Mouse (Mus musculus): ENCODE results near the gene Dctd. TPM values are rescaled to one million over a fixed set of nuclear protein-coding genes. Genes with fewer than 3 reads are reported as not detected.

Dctd gene
- polyA plus RNA-seq, 1 experiment from 2014 or later, result 41.1 TPM

DNA sequence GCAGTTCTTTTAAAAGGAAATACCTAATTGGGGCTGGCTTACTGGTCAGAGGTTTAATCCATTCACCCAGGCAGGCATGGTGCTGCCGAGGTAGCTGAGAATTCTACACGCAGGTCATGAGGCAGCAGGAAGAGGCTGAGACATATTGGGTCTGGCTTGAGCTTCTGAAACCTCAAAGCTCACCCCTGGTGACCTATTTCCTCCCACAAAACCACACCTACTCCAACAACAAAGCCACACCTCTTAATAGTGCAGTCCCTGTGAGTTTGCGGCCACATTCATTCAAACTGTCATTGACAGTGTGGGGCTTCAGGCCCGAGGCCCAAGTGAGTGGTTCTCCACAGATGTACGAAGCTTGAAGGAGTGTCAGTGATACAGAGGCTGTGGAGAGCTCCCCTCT lies 34.4 kb downstream of the Dctd start:
- WGBS, result 82% methylated on average over 5 of the region's 5 CpGs
- Histone ChIP-seq H3K4me1 (replicated peaks; ENCODE audit: control insufficient read depth, insufficient read depth, low read length) (no peaks in the 10 kb centered on the region), H3K36me3 (ENCODE audit: control insufficient read depth, insufficient read depth, low read length) (peaks cover 21% of the 10 kb centered on the region; the same call in 1 of the 2 replicates), H3K4me3 (ENCODE audit: low read depth, low read length) (no peak overlapping the region), H3K9me3 (ENCODE audit: control insufficient read depth, low read length) (no peaks in the 10 kb centered on the region), H3K4me2 (no peak overlapping the region), H3K9ac (ENCODE audit: low read depth, low read length) (no peak overlapping the region), H3K27ac (ENCODE audit: low read depth, low read length) (no peak overlapping the region), H3K27me3 (replicated peaks; ENCODE audit: control insufficient read depth, insufficient read depth, low read length) (no peaks in the 10 kb centered on the region)
- DNase-seq (ENCODE audit: low spot score) (no peak), ATAC-seq (replicated peaks; ENCODE audit: low FRiP score) (no peak)

GRCm38 (mm10) chr8:48136804-48137650 lies 38.1 kb downstream of the Dctd start:
- DNase-seq (ENCODE audit: low spot score) (no peak), ATAC-seq (replicated peaks; ENCODE audit: low FRiP score) (no peak)
- H3K4me1 ChIP-seq (replicated peaks; ENCODE audit: control insufficient read depth, insufficient read depth, low read length), result no peaks in the 10 kb centered on the region
- peaks cover 26% of the 10 kb centered on the region; the same call in 1 of the 2 replicates for H3K36me3 ChIP-seq (ENCODE audit: control insufficient read depth, insufficient read depth, low read length)
- no peak overlapping the region for H3K27ac ChIP-seq (ENCODE audit: low read depth, low read length)
- H3K9me3 ChIP-seq (ENCODE audit: control insufficient read depth, low read length), result no peaks in the 10 kb centered on the region
- H3K27me3 ChIP-seq (replicated peaks; ENCODE audit: control insufficient read depth, insufficient read depth, low read length), result no peaks in the 10 kb centered on the region
- no peak overlapping the region for H3K4me3 ChIP-seq (ENCODE audit: low read depth, low read length)
- H3K9ac ChIP-seq (ENCODE audit: low read depth, low read length), result no peak overlapping the region
- no peak overlapping the region for H3K4me2 ChIP-seq
- 90% methylated on average over 30 of the region's 30 CpGs for WGBS

- 86% methylated on average over 3 of the region's 3 CpGs for WGBS
- Histone ChIP-seq H3K36me3 (ENCODE audit: control insufficient read depth, insufficient read depth, low read length) (peaks cover 24% of the 10 kb centered on the region; the same call in 1 of the 2 replicates), H3K27me3 (replicated peaks; ENCODE audit: control insufficient read depth, insufficient read depth, low read length) (no peaks in the 10 kb centered on the region), H3K27ac (ENCODE audit: low read depth, low read length) (no peak overlapping the region), H3K4me1 (replicated peaks; ENCODE audit: control insufficient read depth, insufficient read depth, low read length) (no peaks in the 10 kb centered on the region), H3K9ac (ENCODE audit: low read depth, low read length) (no peak overlapping the region), H3K4me2 (no peak overlapping the region), H3K4me3 (ENCODE audit: low read depth, low read length) (no peak overlapping the region), H3K9me3 (ENCODE audit: control insufficient read depth, low read length) (no peaks in the 10 kb centered on the region)
- no peak for ATAC-seq (replicated peaks; ENCODE audit: low FRiP score)
- DNase-seq (ENCODE audit: low spot score), result no peak
These were observed 38.7 kb downstream of the Dctd start for GRCm38 (mm10) chr8:48137651-48137937.

- no peak overlapping the region for H3K4me3 ChIP-seq (ENCODE audit: low read depth, low read length)
- no peaks in the 10 kb centered on the region for H3K9me3 ChIP-seq (ENCODE audit: control insufficient read depth, low read length)
- no peaks in the 10 kb centered on the region for H3K27me3 ChIP-seq (replicated peaks; ENCODE audit: control insufficient read depth, insufficient read depth, low read length)
- peaks cover 15% of the 10 kb centered on the region; the same call in 1 of the 2 replicates for H3K36me3 ChIP-seq (ENCODE audit: control insufficient read depth, insufficient read depth, low read length)
- DNase-seq (ENCODE audit: low spot score) (no peak), ATAC-seq (replicated peaks; ENCODE audit: low FRiP score) (no peak)
- no peak overlapping the region for H3K4me2 ChIP-seq
- WGBS, result 88% methylated on average over 5 of the region's 5 CpGs
- no peak overlapping the region for H3K9ac ChIP-seq (ENCODE audit: low read depth, low read length)
- H3K27ac ChIP-seq (ENCODE audit: low read depth, low read length), result no peak overlapping the region
- no peaks in the 10 kb centered on the region for H3K4me1 ChIP-seq (replicated peaks; ENCODE audit: control insufficient read depth, insufficient read depth, low read length)
These were observed 42.1 kb downstream of the Dctd start for GRCm38 (mm10) chr8:48141023-48141422.

- WGBS, result 90% methylated on average over 5 of the region's 5 CpGs
- no peaks in the 10 kb centered on the region for H3K4me1 ChIP-seq (replicated peaks; ENCODE audit: control insufficient read depth, insufficient read depth, low read length)
- ATAC-seq (replicated peaks; ENCODE audit: low FRiP score) (no peak), DNase-seq (ENCODE audit: low spot score) (no peak)
- H3K27me3 ChIP-seq (replicated peaks; ENCODE audit: control insufficient read depth, insufficient read depth, low read length), result no peaks in the 10 kb centered on the region
- H3K9ac ChIP-seq (ENCODE audit: low read depth, low read length), result no peak overlapping the region
- H3K4me2 ChIP-seq, result no peak overlapping the region
- H3K36me3 ChIP-seq (ENCODE audit: control insufficient read depth, insufficient read depth, low read length), result peaks cover 9% of the 10 kb centered on the region; the same call in 1 of the 2 replicates
- H3K9me3 ChIP-seq (ENCODE audit: control insufficient read depth, low read length), result 0 out of 2 replicates have a peak, but pooled peaks cover 2% of the 10 kb centered on the region
- no peak overlapping the region for H3K4me3 ChIP-seq (ENCODE audit: low read depth, low read length)
- H3K27ac ChIP-seq (ENCODE audit: low read depth, low read length), result no peak overlapping the region
These were observed 46.9 kb downstream of the Dctd start for GRCm38 (mm10) chr8:48145766-48146165.

DNA sequence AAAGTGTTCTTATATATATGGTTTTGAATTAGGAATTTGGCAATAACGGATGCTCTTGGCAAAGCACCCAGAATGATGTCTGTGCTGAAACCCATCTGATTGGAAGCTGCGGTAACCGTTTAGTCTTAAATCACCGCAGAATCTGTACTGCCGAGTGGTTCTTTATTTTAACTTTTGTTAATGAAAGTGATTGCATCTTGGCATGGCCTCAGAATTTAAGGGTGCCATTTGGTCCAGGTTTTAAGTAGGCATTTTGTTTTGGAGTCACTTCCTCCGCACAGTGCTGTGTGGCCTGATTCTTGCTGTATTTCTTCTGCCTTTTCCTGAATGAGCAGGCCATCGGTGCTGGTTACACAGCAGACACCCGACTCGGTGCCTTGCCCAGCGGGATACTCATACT lies 47.6 kb downstream of the Dctd start:
- no peak for ATAC-seq (replicated peaks; ENCODE audit: low FRiP score)
- no peak overlapping the region for H3K27ac ChIP-seq (ENCODE audit: low read depth, low read length)
- 91% methylated on average over 10 of the region's 10 CpGs for WGBS

GRCm38 (mm10) chr8:48152062-48152738 lies 53.3 kb downstream of the Dctd start:
- Histone ChIP-seq H3K9ac (ENCODE audit: low read depth, low read length) (no peak overlapping the region), H3K4me3 (ENCODE audit: low read depth, low read length) (no peak overlapping the region), H3K4me2 (no peak overlapping the region), H3K36me3 (ENCODE audit: control insufficient read depth, insufficient read depth, low read length) (no peaks in the 10 kb centered on the region), H3K4me1 (replicated peaks; ENCODE audit: control insufficient read depth, insufficient read depth, low read length) (no peaks in the 10 kb centered on the region), H3K27ac (ENCODE audit: low read depth, low read length) (no peak overlapping the region), H3K9me3 (ENCODE audit: control insufficient read depth, low read length) (0 out of 2 replicates have a peak, but pooled peaks cover 2% of the 10 kb centered on the region), H3K27me3 (replicated peaks; ENCODE audit: control insufficient read depth, insufficient read depth, low read length) (no peaks in the 10 kb centered on the region)
- ATAC-seq (replicated peaks; ENCODE audit: low FRiP score) (no peak), DNase-seq (ENCODE audit: low spot score) (no peak)
- 49% methylated on average over 19 of the region's 19 CpGs for WGBS

More for the DNA sequence above, 47.6 kb downstream of the Dctd start:
- H3K4me1 ChIP-seq (replicated peaks; ENCODE audit: control insufficient read depth, insufficient read depth, low read length), result no peaks in the 10 kb centered on the region
- no peak for DNase-seq (ENCODE audit: low spot score)
- 0 out of 2 replicates have a peak, but pooled peaks cover 2% of the 10 kb centered on the region for H3K9me3 ChIP-seq (ENCODE audit: control insufficient read depth, low read length)
- H3K4me3 ChIP-seq (ENCODE audit: low read depth, low read length), result no peak overlapping the region
- H3K4me2 ChIP-seq, result no peak overlapping the region
- H3K27me3 ChIP-seq (replicated peaks; ENCODE audit: control insufficient read depth, insufficient read depth, low read length), result no peaks in the 10 kb centered on the region
- H3K9ac ChIP-seq (ENCODE audit: low read depth, low read length), result no peak overlapping the region
- H3K36me3 ChIP-seq (ENCODE audit: control insufficient read depth, insufficient read depth, low read length), result 0 out of 2 replicates have a peak, but pooled peaks cover 4% of the 10 kb centered on the region

GRCm38 (mm10) chr8:48153360-48154121 lies 54.6 kb downstream of the Dctd start:
- Histone ChIP-seq H3K36me3 (ENCODE audit: control insufficient read depth, insufficient read depth, low read length) (no peaks in the 10 kb centered on the region), H3K4me3 (ENCODE audit: low read depth, low read length) (no peak overlapping the region), H3K4me2 (no peak overlapping the region), H3K27me3 (replicated peaks; ENCODE audit: control insufficient read depth, insufficient read depth, low read length) (no peaks in the 10 kb centered on the region), H3K9me3 (ENCODE audit: control insufficient read depth, low read length) (0 out of 2 replicates have a peak, but pooled peaks cover under 1% of the 10 kb centered on the region), H3K4me1 (replicated peaks; ENCODE audit: control insufficient read depth, insufficient read depth, low read length) (no peaks in the 10 kb centered on the region), H3K27ac (ENCODE audit: low read depth, low read length) (no peak overlapping the region), H3K9ac (ENCODE audit: low read depth, low read length) (no peak overlapping the region)
- 47% methylated on average over 15 of the region's 15 CpGs for WGBS
- no peak for ATAC-seq (replicated peaks; ENCODE audit: low FRiP score)
- no peak for DNase-seq (ENCODE audit: low spot score)
